Mouse (Mus musculus): ENCODE measurements around the gene Ada. TPM values are rescaled to one million over a fixed set of nuclear protein-coding genes. Genes with fewer than 3 reads are reported as not detected.
A peak's percentile ranks its signal among the peaks of the same experiment; 100 is the strongest.
"Not testable (repeated sequence)": the region's sequence is repeated elsewhere in the genome, so short reads cannot be mapped to it uniquely, and the experiment has no call there.

Ada gene
- polyA plus RNA-seq, 1 experiment from 2014 or later = 4.8 TPM

DNA sequence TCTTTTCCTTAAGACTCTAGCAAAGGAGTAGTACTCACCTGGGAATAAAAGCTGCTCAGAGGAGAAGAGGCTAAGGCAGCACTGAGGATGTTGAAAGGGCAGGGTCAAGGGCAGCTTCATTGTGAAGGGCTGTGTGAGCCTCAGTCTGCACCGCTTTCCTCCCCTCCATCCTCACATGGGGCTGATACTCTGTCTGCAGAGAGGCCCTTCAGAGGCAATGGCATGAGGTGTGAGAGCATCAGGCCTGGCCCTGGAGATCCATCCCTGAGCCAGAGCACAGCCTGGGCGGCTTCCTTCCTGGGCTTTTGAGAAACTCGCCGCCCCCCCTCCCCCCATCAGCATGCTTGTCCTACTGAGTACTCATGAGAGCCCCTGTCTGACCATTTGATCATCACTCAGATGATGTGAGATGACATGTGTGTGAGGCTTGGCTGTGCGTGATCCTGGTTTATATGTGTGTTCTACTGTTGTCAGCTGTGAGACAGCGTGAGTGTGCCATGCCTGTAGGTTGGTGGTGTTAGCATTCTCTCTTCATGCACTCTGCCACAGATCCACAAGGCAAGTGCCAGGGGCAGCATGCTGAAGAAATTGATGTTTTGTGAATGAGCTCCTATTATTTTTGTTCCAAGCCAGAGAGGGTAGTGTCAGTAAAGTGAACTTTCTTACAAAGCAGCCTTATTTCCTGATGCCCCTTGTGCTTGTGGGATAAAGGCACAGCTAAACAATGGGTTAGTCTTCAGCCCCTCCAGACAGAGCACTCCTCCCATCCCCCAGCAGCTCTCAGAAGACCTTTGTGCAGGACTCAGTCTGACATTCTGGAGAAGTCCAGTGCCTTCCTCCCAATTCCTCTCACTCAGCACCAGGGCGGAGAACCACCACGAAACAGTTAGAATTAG is 59.4 kb downstream of the Ada start:
- Histone ChIP-seq H3K9me3 (no peaks in the 10 kb centered on the region), H3K4me1 (peaks cover 9% of the 10 kb centered on the region), H3K27ac (replicated peaks) (no peak overlapping the region), H3K4me3 (no peak overlapping the region), H3K9ac (replicated peaks) (no peak overlapping the region), H3K4me2 (replicated peaks) (no peak overlapping the region), H3K36me3 (no peaks in the 10 kb centered on the region), H3K27me3 (no peaks in the 10 kb centered on the region)
- no peak for ATAC-seq (replicated peaks)
- WGBS = 65% methylated on average over 8 of the region's 8 CpGs

DNA sequence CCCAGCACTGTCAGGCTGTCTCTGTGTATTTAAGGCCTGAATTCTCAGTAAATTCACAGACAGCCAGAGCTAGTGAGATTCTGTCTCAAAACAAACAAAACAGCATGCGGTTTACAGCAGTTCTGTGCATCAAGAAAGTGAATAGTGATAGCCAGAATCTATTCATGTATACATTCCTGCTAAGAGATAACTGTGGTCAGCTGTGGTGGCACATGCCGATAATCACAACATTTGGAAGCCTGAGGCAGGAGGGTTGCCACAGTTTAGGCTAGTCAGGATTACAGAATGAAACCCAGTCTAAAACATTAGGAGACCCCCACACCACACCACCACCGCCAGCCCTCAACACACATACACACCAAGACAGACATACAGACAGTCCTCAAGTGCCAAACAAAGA is 60.3 kb downstream of the Ada start:
- H3K27ac ChIP-seq (replicated peaks) = 0 out of 2 replicates have a peak overlapping the region, but pooled peaks have one; percentile 23

GRCm38 (mm10) chr2:163688377-163688776 is 61.7 kb downstream of the Ada start:
- not testable (repeated sequence) for H3K27me3 ChIP-seq; H3K4me3 ChIP-seq; H3K9ac ChIP-seq (replicated peaks); H3K36me3 ChIP-seq; H3K27ac ChIP-seq (replicated peaks); ATAC-seq (replicated peaks); H3K9me3 ChIP-seq; H3K4me2 ChIP-seq (replicated peaks)
- H3K4me1 ChIP-seq = peaks cover 14% of the 10 kb centered on the region
- WGBS = 90% methylated on average over 1 of the region's 1 CpGs

More for the DNA sequence above, 60.3 kb downstream of the Ada start:
- no peak for ATAC-seq (replicated peaks)
- Histone ChIP-seq H3K27me3 (no peaks in the 10 kb centered on the region), H3K4me1 (peaks cover 14% of the 10 kb centered on the region), H3K4me3 (no peak overlapping the region), H3K36me3 (no peaks in the 10 kb centered on the region), H3K4me2 (replicated peaks) (no peak overlapping the region), H3K9me3 (no peaks in the 10 kb centered on the region), H3K9ac (replicated peaks) (no peak overlapping the region)
- 88% methylated on average over 3 of the region's 3 CpGs for WGBS

DNA sequence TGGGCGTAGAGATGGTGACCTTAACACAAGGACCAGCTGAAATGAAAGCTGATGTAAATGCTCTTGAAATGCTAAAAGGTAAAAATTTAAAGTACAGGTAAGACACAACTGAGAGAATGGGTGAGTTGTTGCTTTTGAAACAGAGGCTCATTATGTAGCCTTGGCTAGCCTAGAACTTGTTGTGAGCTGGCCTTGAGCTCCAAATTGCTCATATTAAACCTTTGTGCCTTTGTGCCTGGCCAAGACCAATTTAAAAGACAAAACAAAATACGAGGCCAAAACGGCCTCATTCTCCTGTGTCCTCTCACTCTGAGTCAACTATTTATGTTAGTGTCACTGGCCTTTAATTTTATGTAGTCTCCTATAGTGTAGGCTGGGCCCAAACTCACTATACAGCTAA is 63.2 kb downstream of the Ada start:
- Histone ChIP-seq H3K27ac (replicated peaks) (no peak overlapping the region), H3K9me3 (no peaks in the 10 kb centered on the region), H3K36me3 (no peaks in the 10 kb centered on the region), H3K4me2 (replicated peaks) (no peak overlapping the region), H3K9ac (replicated peaks) (no peak overlapping the region), H3K4me1 (peaks cover 14% of the 10 kb centered on the region), H3K4me3 (no peak overlapping the region), H3K27me3 (no peaks in the 10 kb centered on the region)
- no peak for ATAC-seq (replicated peaks)
- WGBS = 77% methylated on average over 3 of the region's 3 CpGs

- Histone ChIP-seq H3K4me1 (peaks cover 14% of the 10 kb centered on the region), H3K27ac (replicated peaks) (peak overlapping the region; percentile 71), H3K9me3 (no peaks in the 10 kb centered on the region), H3K36me3 (no peaks in the 10 kb centered on the region), H3K4me3 (no peak overlapping the region), H3K9ac (replicated peaks) (no peak overlapping the region), H3K27me3 (no peaks in the 10 kb centered on the region), H3K4me2 (replicated peaks) (no peak overlapping the region)
- ATAC-seq (replicated peaks) = no peak
- 83% methylated on average over 5 of the region's 5 CpGs for WGBS
Measured at GRCm38 (mm10) chr2:163686233-163686632, 63.8 kb downstream of the Ada start.

DNA sequence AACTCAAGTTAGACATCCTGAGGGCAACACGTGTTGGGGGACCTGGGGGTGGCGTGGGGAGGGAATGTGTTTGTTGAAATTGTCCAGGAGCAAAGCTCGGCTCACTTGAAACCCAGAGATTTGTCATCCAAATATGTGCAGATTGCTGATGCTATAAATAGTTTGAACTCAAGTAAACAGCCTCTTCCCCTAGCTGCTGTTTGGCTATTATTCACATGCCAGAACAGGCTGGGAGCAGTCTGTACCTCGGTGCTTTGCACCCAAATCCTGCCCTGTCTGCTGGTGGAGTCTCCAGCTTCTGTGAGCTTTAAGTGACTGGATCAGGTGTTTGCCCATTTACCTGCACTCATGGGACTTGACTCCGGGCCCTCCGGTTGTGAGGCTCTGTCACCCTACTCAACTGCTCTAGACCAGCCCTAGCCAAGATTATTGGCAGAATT is 64.3 kb downstream of the Ada start:
- H3K4me1 ChIP-seq = peaks cover 14% of the 10 kb centered on the region
- H3K4me2 ChIP-seq (replicated peaks) = no peak overlapping the region
- H3K9ac ChIP-seq (replicated peaks) = no peak overlapping the region
- WGBS = 69% methylated on average over 6 of the region's 6 CpGs
- H3K9me3 ChIP-seq = no peaks in the 10 kb centered on the region
- no peak for ATAC-seq (replicated peaks)
- no peak overlapping the region for H3K4me3 ChIP-seq
- peak overlapping the region; percentile 71 for H3K27ac ChIP-seq (replicated peaks)
- H3K36me3 ChIP-seq = no peaks in the 10 kb centered on the region
- no peaks in the 10 kb centered on the region for H3K27me3 ChIP-seq

DNA sequence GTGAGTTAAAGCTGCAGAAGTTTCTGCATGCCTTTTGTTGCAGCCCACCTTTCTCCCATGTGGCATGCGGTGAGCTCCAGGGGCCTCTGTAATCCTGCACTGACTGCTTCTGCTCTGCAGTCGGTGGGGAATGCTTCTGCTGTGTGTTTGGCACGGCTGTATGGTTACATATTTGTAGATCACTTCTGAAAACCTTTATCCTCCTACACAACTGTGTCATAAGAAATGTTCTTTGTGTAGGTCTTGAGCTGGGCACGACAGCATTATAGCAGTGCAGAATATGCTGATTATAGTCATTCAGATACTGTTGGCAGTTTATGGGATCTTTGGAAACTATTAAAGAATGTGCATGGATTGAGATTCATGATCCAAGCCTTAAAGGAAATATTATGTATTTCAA is 64.8 kb downstream of the Ada start:
- no peaks in the 10 kb centered on the region for H3K9me3 ChIP-seq
- ATAC-seq (replicated peaks) = no peak
- H3K27me3 ChIP-seq = no peaks in the 10 kb centered on the region
- WGBS = 60% methylated on average over 4 of the region's 4 CpGs
- H3K9ac ChIP-seq (replicated peaks) = no peak overlapping the region
- no peak overlapping the region for H3K4me3 ChIP-seq
- peaks cover 14% of the 10 kb centered on the region for H3K4me1 ChIP-seq
- H3K36me3 ChIP-seq = no peaks in the 10 kb centered on the region
- H3K4me2 ChIP-seq (replicated peaks) = no peak overlapping the region
- H3K27ac ChIP-seq (replicated peaks) = peak overlapping the region; percentile 71

- Histone ChIP-seq H3K27me3 (no peaks in the 10 kb centered on the region), H3K9ac (replicated peaks) (no peak overlapping the region), H3K4me3 (no peak overlapping the region), H3K9me3 (no peaks in the 10 kb centered on the region), H3K27ac (replicated peaks) (no peak overlapping the region), H3K4me1 (peaks cover 11% of the 10 kb centered on the region), H3K4me2 (replicated peaks) (no peak overlapping the region), H3K36me3 (no peaks in the 10 kb centered on the region)
- WGBS = 88% methylated on average over 2 of the region's 2 CpGs
- ATAC-seq (replicated peaks) = no peak
Measured at GRCm38 (mm10) chr2:163682344-163682743, 67.7 kb downstream of the Ada start.

GRCm38 (mm10) chr2:163676745-163677144 is 73.3 kb downstream of the Ada start:
- WGBS = 95% methylated on average over 3 of the region's 3 CpGs
- Histone ChIP-seq H3K9me3 (no peaks in the 10 kb centered on the region), H3K27ac (replicated peaks) (no peak overlapping the region), H3K9ac (replicated peaks) (no peak overlapping the region), H3K4me3 (no peak overlapping the region), H3K36me3 (no peaks in the 10 kb centered on the region), H3K4me2 (replicated peaks) (no peak overlapping the region), H3K4me1 (peaks cover 4% of the 10 kb centered on the region; the same call in 1 of the 2 replicates), H3K27me3 (no peaks in the 10 kb centered on the region)
- ATAC-seq (replicated peaks) = no peak

Other genes with a start within 250 kb of the Ada start
- gene Hnf4a, start 243.4 kb downstream of the Ada start, polyA plus RNA-seq (2015; fragmentation: Nextera tagmentation; extraction: Ambion mirVana) = not detected in 2 replicates
- gene Ttpal, start 147.9 kb downstream of the Ada start, polyA plus RNA-seq (2015; fragmentation: Nextera tagmentation; extraction: Ambion mirVana) = 43.3 and 44.4 TPM in 2 replicates
- gene Serinc3, start 105.1 kb downstream of the Ada start, polyA plus RNA-seq (2015; fragmentation: Nextera tagmentation; extraction: Ambion mirVana) = 27.9 and 28.8 TPM in 2 replicates
- gene Pkig, start 91.9 kb downstream of the Ada start, polyA plus RNA-seq (2015; fragmentation: Nextera tagmentation; extraction: Ambion mirVana) = 157 and 165 TPM in 2 replicates
- gene Ccn5, start 70.6 kb upstream of the Ada start, polyA plus RNA-seq (2015; fragmentation: Nextera tagmentation; extraction: Ambion mirVana) = 0.14 and 0.25 TPM in 2 replicates
- not detected in 2 replicates for gene Kcnk15, start 103.4 kb upstream of the Ada start, polyA plus RNA-seq (2015; fragmentation: Nextera tagmentation; extraction: Ambion mirVana)
- 7.3 and 7.7 TPM in 2 replicates for gene Rims4, start 168.4 kb upstream of the Ada start, polyA plus RNA-seq (2015; fragmentation: Nextera tagmentation; extraction: Ambion mirVana)
- gene Ywhab, start 244.7 kb upstream of the Ada start, polyA plus RNA-seq (2015; fragmentation: Nextera tagmentation; extraction: Ambion mirVana) = 431 and 450 TPM in 2 replicates

Data from forebrain, embryonic 15.5 days (tissue).